Mouse (Mus musculus): ENCODE data around the gene Hnrnpab.

Gene Hnrnpab

DNA sequence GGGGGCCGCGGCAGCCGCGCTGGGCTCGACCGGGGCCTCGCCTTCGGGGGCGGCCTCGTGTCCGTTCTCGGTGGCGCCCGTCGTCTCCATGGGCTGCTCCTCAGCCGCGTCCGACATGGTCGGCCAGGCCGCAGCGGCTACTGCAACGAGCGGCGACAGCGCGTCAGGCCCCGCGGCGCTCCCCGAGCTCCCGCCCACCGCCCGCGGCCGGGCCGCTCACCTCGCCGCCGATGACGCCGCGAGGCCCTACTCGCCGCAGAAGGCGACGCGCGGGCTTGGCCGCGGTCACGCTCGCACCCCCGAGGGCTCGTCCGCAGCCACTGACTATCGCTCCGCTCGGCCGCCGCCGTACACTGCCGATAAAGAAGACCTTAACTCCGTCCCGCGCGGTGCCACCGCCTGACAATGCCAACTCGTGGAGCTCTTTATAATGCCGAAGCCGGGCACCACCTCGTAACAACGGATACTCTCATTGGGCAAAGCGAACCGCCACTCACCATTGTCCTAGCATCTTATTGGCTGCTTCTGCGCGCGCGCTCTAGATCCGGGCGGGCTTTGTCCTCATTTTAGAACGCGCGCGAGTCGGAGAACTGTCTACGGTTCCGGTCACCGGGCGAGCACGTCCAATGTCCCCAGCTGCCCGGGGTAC, at the start of gene Hnrnpab:
Gene Hnrnpab, minus strand, starts transcription at position 401 of the 649 bp plus-strand sequence.
- peak; percentile 98 for DNase-seq (ENCODE audit: low read depth, low spot score)

- DNase-seq (ENCODE audit: low read depth, low spot score) = no peak
Measured at GRCm38 (mm10) chr11:51654891-51655290, 48.2 kb upstream of the Hnrnpab start.

- no peak for DNase-seq (ENCODE audit: low read depth, low spot score)
Measured at GRCm38 (mm10) chr11:51653736-51654135, 47.1 kb upstream of the Hnrnpab start.

GRCm38 (mm10) chr11:51652889-51653418, 46.3 kb upstream of the Hnrnpab start:
- DNase-seq (ENCODE audit: low read depth, low spot score) = no peak

DNA sequence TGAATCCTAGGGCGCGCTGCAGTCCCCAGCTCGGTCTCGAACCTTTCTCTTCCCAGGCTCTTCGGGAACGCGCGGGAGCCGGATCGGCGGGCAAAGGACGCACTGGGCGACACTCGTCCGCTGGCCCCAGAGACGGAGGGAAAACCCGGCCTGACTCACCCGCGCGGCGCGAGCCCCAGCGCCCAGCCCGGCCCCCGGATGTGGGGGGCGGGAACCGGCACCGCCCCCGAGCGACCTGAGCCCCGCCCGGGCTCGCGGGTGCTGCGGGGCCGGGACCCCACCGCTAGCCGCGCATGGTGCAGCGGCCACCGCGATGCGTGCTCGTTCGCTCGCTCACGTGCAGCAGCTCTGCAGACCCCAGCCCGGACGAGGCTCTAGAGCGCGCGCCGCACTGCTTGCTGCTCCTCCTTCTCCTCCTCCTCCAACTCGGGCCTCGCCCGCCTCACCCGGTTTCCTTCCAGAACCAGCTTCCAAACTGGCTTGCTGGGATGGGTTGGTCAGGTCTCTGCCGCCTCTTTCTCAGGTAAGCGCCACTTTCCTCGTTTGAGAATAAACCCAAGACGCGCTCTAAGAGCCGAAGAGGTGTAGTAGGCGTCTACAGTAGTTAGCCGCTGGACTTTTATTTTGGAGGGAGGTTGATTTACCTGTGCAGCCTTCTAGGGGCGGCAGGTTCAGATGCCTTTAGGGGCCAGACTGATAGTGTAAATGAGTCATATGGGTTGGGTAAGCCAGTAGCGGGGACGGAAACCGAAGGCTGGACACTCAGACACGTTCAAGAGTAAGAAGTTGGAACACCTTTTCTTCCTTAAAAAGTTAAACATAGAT, 44.3 kb upstream of the Hnrnpab start, which contains the start of the genes N4bp3 and D930048N14Rik:
Gene N4bp3, minus strand, starts transcription at position 152 of the 825 bp plus-strand sequence.
Gene D930048N14Rik, plus strand, starts transcription at position 264 of the 825 bp plus-strand sequence.
- DNase-seq (ENCODE audit: low read depth, low spot score) = no peak

DNA sequence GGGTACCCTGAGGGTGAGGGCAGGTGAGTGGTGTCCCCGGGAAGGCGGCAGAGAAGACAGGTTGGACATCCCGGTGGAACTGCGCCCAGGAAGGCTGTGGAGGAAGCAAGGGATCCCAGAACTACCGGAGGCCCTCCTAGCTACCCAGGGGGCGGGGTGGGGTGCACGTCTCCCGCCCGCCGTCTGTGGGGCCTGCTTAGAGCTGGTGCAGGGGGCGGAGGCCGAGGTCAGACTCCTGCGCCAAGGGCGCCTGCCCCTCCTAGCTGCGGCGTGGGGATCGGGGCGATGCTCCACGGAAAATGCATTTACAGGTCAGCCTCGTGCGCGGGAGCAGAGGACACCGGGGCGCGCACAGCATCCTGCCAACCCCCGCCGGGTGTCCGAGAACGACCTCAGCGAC, 43.6 kb upstream of the Hnrnpab start:
- DNase-seq (ENCODE audit: low read depth, low spot score) = no peak

- no peak for DNase-seq (ENCODE audit: low read depth, low spot score)
Measured at GRCm38 (mm10) chr11:51649889-51650199, 43.2 kb upstream of the Hnrnpab start.

GRCm38 (mm10) chr11:51649111-51649888, 42.7 kb upstream of the Hnrnpab start:
- DNase-seq (ENCODE audit: low read depth, low spot score) = no peak

- DNase-seq (ENCODE audit: low read depth, low spot score) = no peak
Measured at GRCm38 (mm10) chr11:51648566-51648965, 41.9 kb upstream of the Hnrnpab start.

GRCm38 (mm10) chr11:51646751-51647667, 40.4 kb upstream of the Hnrnpab start:
- no peak for DNase-seq (ENCODE audit: low read depth, low spot score)

DNA sequence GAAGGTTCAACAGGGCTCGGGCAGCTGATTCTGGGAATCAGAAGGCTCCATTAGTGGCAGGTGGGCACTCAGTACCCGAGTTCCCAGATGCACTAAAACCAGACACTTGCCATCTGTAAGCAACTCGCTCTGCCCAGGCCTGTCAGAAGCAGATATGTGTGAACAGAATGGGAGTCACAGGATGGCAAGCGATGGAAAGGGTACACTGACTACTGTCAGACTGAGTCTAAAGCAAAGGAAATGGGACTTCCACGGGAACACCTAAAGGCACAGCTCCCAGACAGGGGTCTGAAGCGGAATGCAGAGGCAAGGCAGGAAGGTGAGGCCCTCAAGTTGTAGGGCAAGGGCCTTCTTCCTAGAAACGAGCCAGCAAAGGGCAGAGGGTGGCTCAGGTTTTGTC, 39.6 kb upstream of the Hnrnpab start:
- no peak for DNase-seq (ENCODE audit: low read depth, low spot score)

- DNase-seq (ENCODE audit: low read depth, low spot score) = no peak
Measured at GRCm38 (mm10) chr11:51645293-51645692, 38.6 kb upstream of the Hnrnpab start.

GRCm38 (mm10) chr11:51644217-51644616, 37.6 kb upstream of the Hnrnpab start:
- DNase-seq (ENCODE audit: low read depth, low spot score) = no peak

- no peak for DNase-seq (ENCODE audit: low read depth, low spot score)
Measured at GRCm38 (mm10) chr11:51643761-51644160, 37.1 kb upstream of the Hnrnpab start.

GRCm38 (mm10) chr11:51643202-51643601, 36.6 kb upstream of the Hnrnpab start:
- no peak for DNase-seq (ENCODE audit: low read depth, low spot score)

DNA sequence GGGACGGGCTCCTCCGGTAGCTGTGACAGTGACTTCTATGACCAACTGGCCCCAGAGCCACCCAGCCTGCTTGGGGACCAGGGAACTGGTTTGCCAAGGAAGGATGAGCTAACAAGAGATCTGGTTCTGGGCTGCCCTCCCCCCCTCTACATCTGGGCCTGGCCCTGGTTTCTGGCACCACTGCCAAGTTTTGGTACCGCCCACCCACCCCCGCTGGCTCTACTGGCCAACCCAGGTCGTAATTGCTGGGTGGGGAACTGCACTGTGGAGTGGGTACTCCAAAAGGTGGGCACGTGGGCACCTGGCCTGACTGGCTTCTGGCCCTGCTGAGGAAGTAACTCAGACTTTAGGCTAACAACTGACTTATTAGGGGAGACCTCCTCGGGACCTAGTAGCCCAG, 34.1 kb upstream of the Hnrnpab start:
- DNase-seq (ENCODE audit: low read depth, low spot score) = no peak

- DNase-seq (ENCODE audit: low read depth, low spot score) = no peak
Measured at GRCm38 (mm10) chr11:51638497-51638896, 31.9 kb upstream of the Hnrnpab start.

DNA sequence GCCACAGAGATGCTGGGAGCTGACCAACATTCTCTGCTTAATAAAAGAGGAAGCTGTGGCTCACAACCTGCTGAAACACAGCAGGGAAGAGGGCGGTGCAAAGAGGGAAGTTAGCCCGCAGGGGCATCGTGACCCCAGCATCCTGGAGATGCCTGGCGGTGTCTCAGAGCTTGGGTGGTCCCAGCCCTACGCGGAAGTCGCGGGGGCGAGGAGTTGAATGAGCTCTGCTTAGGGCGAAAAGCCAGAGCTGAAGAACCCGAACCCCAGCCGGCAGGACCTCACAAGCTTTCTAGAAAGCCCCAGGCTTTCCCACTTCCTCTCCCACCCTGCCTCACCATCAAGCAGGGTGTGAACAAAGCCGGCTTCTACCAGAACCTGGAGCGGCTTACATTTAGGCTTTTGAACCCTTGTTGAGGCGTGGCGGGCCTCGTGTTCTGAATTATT, 31.3 kb upstream of the Hnrnpab start:
- DNase-seq (ENCODE audit: low read depth, low spot score) = no peak

- DNase-seq (ENCODE audit: low read depth, low spot score) = no peak
Measured at GRCm38 (mm10) chr11:51636323-51636684, 29.7 kb upstream of the Hnrnpab start.

- DNase-seq (ENCODE audit: low read depth, low spot score) = peak; percentile 77
Measured at GRCm38 (mm10) chr11:51635525-51636322, 29.1 kb upstream of the Hnrnpab start, which contains the start of gene Rmnd5b. Gene Rmnd5b (minus strand): TSS chr11:51635896.
